Mouse (Mus musculus) kidney, embryonic 14.5 days (tissue): ENCODE measurements around the gene Stk11. TPM values are rescaled to one million over a fixed set of nuclear protein-coding genes. Genes with fewer than 3 reads are reported as not detected.

Experiments
- ATAC-seq: fragments of 200-750 bp; cut with Nextera tagmentation; 2 replicates; pipeline ENCODE4 v1.8.0; 2017; ENCODE audit warnings: moderate number of reproducible peaks, mild to moderate bottlenecking, moderate TSS enrichment, moderate library complexity; ENCODE audit not compliant: low FRiP score, low TSS enrichment
- H3K27ac ChIP-seq: fragments of 300-500 bp; sonication (generic); 2 replicates; pipeline ENCODE4 v1.5.1; 2014; ENCODE audit warnings: low read depth, mild to moderate bottlenecking, low read length, moderate library complexity, mixed read lengths
- H3K27me3 ChIP-seq: fragments of 300-500 bp; sonication (generic); 2 replicates; pipeline ENCODE4 v1.6.1; 2014; ENCODE audit warnings: mild to moderate bottlenecking, low read length; ENCODE audit not compliant: control insufficient read depth, insufficient read depth
- H3K36me3 ChIP-seq: fragments of 300-500 bp; sonication (generic); 2 replicates; pipeline ENCODE4 v1.6.1; 2014; ENCODE audit warnings: low read length, mixed read lengths; ENCODE audit not compliant: control insufficient read depth, insufficient read depth
- H3K4me1 ChIP-seq: fragments of 300-500 bp; sonication (generic); 2 replicates; pipeline ENCODE4 v1.6.1; 2014; ENCODE audit warnings: low read length, mixed read lengths; ENCODE audit not compliant: control insufficient read depth, insufficient read depth
- H3K4me2 ChIP-seq: fragments of 300-500 bp; sonication (generic); replicated peaks from 2 replicates; pipeline ENCODE4 v1.6.1; 2014; ENCODE audit warnings: low read depth, mild to moderate bottlenecking, low read length
- H3K4me3 ChIP-seq: fragments of 300-500 bp; sonication (generic); 2 replicates; pipeline ENCODE4 v1.5.1; 2014; ENCODE audit warnings: mild to moderate bottlenecking, low read length
- H3K9ac ChIP-seq: fragments of 300-500 bp; sonication (generic); 2 replicates; pipeline ENCODE4 v1.6.1; 2014; ENCODE audit warnings: low read depth, mild to moderate bottlenecking, low read length, moderate library complexity
- H3K9me3 ChIP-seq: fragments of 300-500 bp; sonication (generic); 2 replicates; pipeline ENCODE4 v1.6.1; 2016; ENCODE audit warnings: low read length; ENCODE audit not compliant: control insufficient read depth
- WGBS: fragments of 180-500 bp; shearing (Covaris S2); extraction: QIAGEN DNeasy Blood & Tissue Kit; methylation state at CpG from one replicate; pipeline ENCODE4 v1.1.7; 2014; 5-methylcytosine and 5-hydroxymethylcytosine counted together
- polyA plus RNA-seq: library from polyadenylated mRNA; unstranded; fragments of >200 nt; fragmentation: Nextera tagmentation; extraction: Ambion mirVana; gene quantifications from 2 replicates; pipeline ENCODE4 v1.2.1, GENCODE M21; 2014

Gene Stk11
- polyA plus RNA-seq, 1 experiment from 2014 or later, result 26.6 TPM

GRCm38 (mm10) chr10:80137626-80138552 lies 22.3 kb downstream of the Stk11 start:
- H3K27me3 ChIP-seq, result peaks cover 23% of the 10 kb centered on the region
- peak overlapping the region; percentile 86 for H3K9ac ChIP-seq
- H3K27ac ChIP-seq, result peak overlapping the region; percentile 83; the same call in 1 of the 2 replicates
- peak overlapping the region; percentile 99 for H3K4me2 ChIP-seq
- H3K4me3 ChIP-seq, result peak overlapping the region; percentile 77
- peaks cover 7% of the 10 kb centered on the region; the same call in 1 of the 2 replicates for H3K36me3 ChIP-seq
- ATAC-seq, result no peak
- H3K4me1 ChIP-seq, result peaks cover 34% of the 10 kb centered on the region
- WGBS, result 5% methylated on average over 25 of the region's 33 CpGs
- H3K9me3 ChIP-seq, result no peaks in the 10 kb centered on the region

- Histone ChIP-seq H3K9me3 (no peaks in the 10 kb centered on the region), H3K27ac (peak within 1 kb of the TSS; percentile 83), H3K4me2 (peak within 1 kb of the TSS; percentile 99), H3K36me3 (peaks cover 12% of the 10 kb centered on the region), H3K27me3 (peaks cover 23% of the 10 kb centered on the region), H3K4me3 (peak within 1 kb of the TSS; percentile 77), H3K4me1 (peaks cover 35% of the 10 kb centered on the region), H3K9ac (peak within 1 kb of the TSS; percentile 86)
- ATAC-seq, result peak; percentile 6
- WGBS, result under 1% methylated on average over 76 of the region's 94 CpGs
These were observed 23.2 kb downstream of the Stk11 start, which contains the start of gene Atp5d for GRCm38 (mm10) chr10:80138553-80139438. Gene Atp5d (plus strand): TSS chr10:80138632.

GRCm38 (mm10) chr10:80139439-80139775 lies 23.8 kb downstream of the Stk11 start:
- under 1% methylated on average over 10 of the region's 10 CpGs for WGBS
- Histone ChIP-seq H3K4me2 (peak overlapping the region; percentile 99), H3K9ac (peak overlapping the region; percentile 86), H3K4me3 (peak overlapping the region; percentile 77), H3K36me3 (peaks cover 13% of the 10 kb centered on the region), H3K9me3 (no peaks in the 10 kb centered on the region), H3K4me1 (peaks cover 35% of the 10 kb centered on the region), H3K27me3 (peaks cover 23% of the 10 kb centered on the region), H3K27ac (peak overlapping the region; percentile 83; the same call in 1 of the 2 replicates)
- ATAC-seq, result peak; percentile 4

- Histone ChIP-seq H3K27ac (no peak overlapping the region), H3K9ac (no peak overlapping the region), H3K4me3 (no peak overlapping the region), H3K4me1 (peaks cover 35% of the 10 kb centered on the region), H3K27me3 (peaks cover 23% of the 10 kb centered on the region), H3K36me3 (peaks cover 18% of the 10 kb centered on the region), H3K4me2 (no peak overlapping the region), H3K9me3 (no peaks in the 10 kb centered on the region)
- 78% methylated on average over 11 of the region's 11 CpGs for WGBS
- no peak for ATAC-seq
These were observed 24.5 kb downstream of the Stk11 start for GRCm38 (mm10) chr10:80139975-80140665.

GRCm38 (mm10) chr10:80140666-80141035 lies 25.0 kb downstream of the Stk11 start, which contains the start of gene Cbarp:
Gene Cbarp (minus strand): TSS chr10:80140835.
- Histone ChIP-seq H3K4me2 (peak within 1 kb of the TSS; percentile 92), H3K27ac (peak within 1 kb of the TSS; percentile 72), H3K36me3 (peaks cover 23% of the 10 kb centered on the region), H3K4me1 (peaks cover 37% of the 10 kb centered on the region), H3K27me3 (peaks cover 23% of the 10 kb centered on the region), H3K4me3 (peak within 1 kb of the TSS; percentile 81), H3K9ac (peak within 1 kb of the TSS; percentile 5; the same call in 1 of the 2 replicates), H3K9me3 (no peaks in the 10 kb centered on the region)
- 79% methylated on average over 10 of the region's 10 CpGs for WGBS
- no peak for ATAC-seq

GRCm38 (mm10) chr10:80141243-80141642 lies 25.6 kb downstream of the Stk11 start:
- H3K27me3 ChIP-seq, result peaks cover 19% of the 10 kb centered on the region
- ATAC-seq, result peak; percentile 45
- H3K9me3 ChIP-seq, result no peaks in the 10 kb centered on the region
- H3K4me2 ChIP-seq, result peak overlapping the region; percentile 92
- H3K4me3 ChIP-seq, result peak overlapping the region; percentile 81
- H3K36me3 ChIP-seq, result peaks cover 29% of the 10 kb centered on the region
- H3K27ac ChIP-seq, result peak overlapping the region; percentile 72
- H3K9ac ChIP-seq, result peak overlapping the region; percentile 5; the same call in 1 of the 2 replicates
- peaks cover 43% of the 10 kb centered on the region for H3K4me1 ChIP-seq
- 0% methylated on average over 29 of the region's 29 CpGs for WGBS

- H3K4me3 ChIP-seq, result peak overlapping the region; percentile 81
- H3K27me3 ChIP-seq, result peaks cover 11% of the 10 kb centered on the region
- H3K4me1 ChIP-seq, result peaks cover 44% of the 10 kb centered on the region
- WGBS, result 1% methylated on average over 43 of the region's 43 CpGs
- H3K36me3 ChIP-seq, result peaks cover 33% of the 10 kb centered on the region
- H3K9ac ChIP-seq, result peak overlapping the region; percentile 90
- no peaks in the 10 kb centered on the region for H3K9me3 ChIP-seq
- H3K4me2 ChIP-seq, result peak overlapping the region; percentile 92
- peak overlapping the region; percentile 74 for H3K27ac ChIP-seq
- ATAC-seq, result peak; percentile 84
These were observed 26.4 kb downstream of the Stk11 start for GRCm38 (mm10) chr10:80141786-80142529.

GRCm38 (mm10) chr10:80142530-80142925 lies 26.9 kb downstream of the Stk11 start:
- peaks cover 33% of the 10 kb centered on the region for H3K36me3 ChIP-seq
- peak; percentile 16 for ATAC-seq
- H3K4me2 ChIP-seq, result peak overlapping the region; percentile 92
- WGBS, result 0% methylated on average over 15 of the region's 15 CpGs
- H3K27ac ChIP-seq, result peak overlapping the region; percentile 74
- H3K4me3 ChIP-seq, result peak overlapping the region; percentile 81
- peak overlapping the region; percentile 90 for H3K9ac ChIP-seq
- H3K4me1 ChIP-seq, result peaks cover 43% of the 10 kb centered on the region
- 0 out of 2 replicates have a peak, but pooled peaks cover 6% of the 10 kb centered on the region for H3K27me3 ChIP-seq
- no peaks in the 10 kb centered on the region for H3K9me3 ChIP-seq
